Mouse (Mus musculus): ENCODE measurements around the gene Ntmt1. TPM values are rescaled to one million over a fixed set of nuclear protein-coding genes. Genes with fewer than 3 reads are reported as not detected.
A peak's percentile ranks its signal among the peaks of the same experiment; 100 is the strongest.

The Ntmt1 gene
- polyA plus RNA-seq, 1 experiment: 71.2 TPM

DNA sequence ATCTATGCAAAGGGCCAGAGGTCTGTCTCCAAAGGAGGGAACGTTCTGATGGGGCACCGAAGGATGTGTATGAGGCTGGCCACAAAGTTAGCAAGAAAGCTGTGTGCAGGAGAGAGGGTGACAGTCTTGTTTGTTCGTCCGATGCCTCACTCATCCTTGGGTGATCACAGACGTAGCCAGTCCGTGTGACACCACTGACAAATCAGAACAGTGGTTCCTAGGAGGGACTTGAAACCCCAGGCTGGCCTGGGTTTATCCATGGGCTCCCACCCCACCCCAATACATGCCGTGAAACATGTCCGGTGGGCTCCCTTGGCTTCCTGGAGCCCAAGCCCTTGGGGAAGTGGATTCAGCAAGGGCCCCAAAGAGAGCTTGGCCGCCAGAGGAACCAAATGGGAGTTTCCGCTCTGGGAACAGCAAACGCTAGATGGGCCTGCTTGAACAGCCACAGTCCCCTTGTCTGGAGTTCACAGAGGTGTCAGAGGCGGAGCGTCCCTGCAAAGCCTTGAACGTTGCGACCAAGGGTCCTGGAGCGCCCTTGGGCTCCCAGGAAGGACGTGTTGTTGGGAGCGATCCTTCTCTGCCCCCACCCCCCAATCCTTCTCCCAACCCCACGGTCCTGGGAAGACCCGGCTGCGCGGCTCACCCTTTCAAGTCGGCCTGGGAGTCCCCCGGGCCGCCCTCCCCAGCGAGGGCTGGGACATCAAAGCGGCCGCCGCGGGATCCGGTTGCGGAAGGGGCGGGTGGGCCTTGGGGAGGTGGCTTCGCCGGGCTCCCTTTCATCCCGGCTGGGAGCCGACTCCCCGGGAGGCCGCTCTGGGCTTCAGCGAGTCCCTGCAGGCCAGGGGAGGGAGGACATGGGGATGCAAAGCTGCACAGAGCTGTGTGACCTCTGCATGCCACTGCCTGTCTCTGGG lies 23.3 kb upstream of the Ntmt1 start:
- Histone ChIP-seq H3K4me2 (ENCODE audit: low read depth) (peak overlapping the region; percentile 56), H3K79me2 (ENCODE audit: control insufficient read depth, insufficient read depth) (no peaks in the 10 kb centered on the region), H3K4me3 (no peak overlapping the region), H3K36me3 (ENCODE audit: control insufficient read depth, insufficient read depth) (no peaks in the 10 kb centered on the region), H3ac (ENCODE audit: control insufficient read depth, insufficient read length) (no peak overlapping the region), H3K27me3 (ENCODE audit: control insufficient read depth, insufficient read depth, insufficient read length) (no peaks in the 10 kb centered on the region)
- no peak for TF ChIP-seq MYOD1 (IDR thresholded peaks at IDR 0.05; ENCODE audit: control insufficient read depth in 1 of 3, insufficient read length in 2 of 3, low read depth in 2 of 3)
- TF ChIP-seq POLR2A (IDR thresholded peaks at IDR 0.05; ENCODE audit: insufficient read length, low read depth): no peak
- no peak for TF ChIP-seq MYOG (IDR thresholded peaks at IDR 0.05; ENCODE audit: control insufficient read depth in 1 of 3, insufficient read depth in 1 of 3, insufficient read length in 2 of 3, low read depth in 2 of 3)
- no peak for TF ChIP-seq TCF12 (IDR thresholded peaks at IDR 0.05; ENCODE audit: insufficient read depth, poor library complexity, severe bottlenecking)
- no peak for TF ChIP-seq USF1 (IDR thresholded peaks at IDR 0.05; ENCODE audit: low read depth)
- TF ChIP-seq E2F4 (IDR thresholded peaks at IDR 0.05; ENCODE audit: insufficient read depth): no peak
- TF ChIP-seq MAX (IDR thresholded peaks at IDR 0.05; ENCODE audit: low read depth): no peak
- no peak for TF ChIP-seq REST (IDR thresholded peaks at IDR 0.05; ENCODE audit: insufficient read depth, insufficient read length)
- TF ChIP-seq CEBPB (IDR thresholded peaks at IDR 0.05; ENCODE audit: insufficient read depth, poor library complexity, severe bottlenecking): no peak
- TF ChIP-seq POLR2AphosphoS2 (IDR thresholded peaks at IDR 0.05; ENCODE audit: insufficient read length, low read depth): no peak
- TF ChIP-seq TCF3 (IDR thresholded peaks at IDR 0.05; ENCODE audit: insufficient read length, low read depth): no peak
- TF ChIP-seq SRF (IDR thresholded peaks at IDR 0.05; ENCODE audit: control insufficient read depth, insufficient read length, low read depth): no peak

DNA sequence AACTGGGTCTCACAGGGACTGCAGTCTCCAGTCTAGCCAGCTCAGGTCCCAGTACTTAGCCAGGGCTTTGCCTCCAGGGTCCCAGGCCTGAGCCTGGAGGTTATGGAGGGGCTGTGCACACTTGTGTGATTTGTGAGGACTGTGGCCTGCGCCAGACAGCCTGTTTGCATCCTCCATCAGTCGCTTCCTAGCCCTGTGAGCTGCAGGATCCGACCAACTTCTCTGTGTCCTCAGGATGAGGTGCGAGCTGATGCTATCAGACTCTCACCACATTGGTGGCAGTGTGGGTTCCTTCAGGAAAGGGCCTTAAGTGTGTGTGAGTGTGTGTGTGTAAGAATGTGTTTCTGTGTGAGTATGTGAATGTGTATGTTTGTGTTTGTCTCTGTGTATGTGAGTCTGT lies 20.2 kb upstream of the Ntmt1 start:
- no peaks in the 10 kb centered on the region for H3K79me2 ChIP-seq (ENCODE audit: control insufficient read depth, insufficient read depth)
- no peak overlapping the region for H3K4me3 ChIP-seq
- no peak overlapping the region for H3ac ChIP-seq (ENCODE audit: control insufficient read depth, insufficient read length)
- no peaks in the 10 kb centered on the region for H3K36me3 ChIP-seq (ENCODE audit: control insufficient read depth, insufficient read depth)
- H3K4me2 ChIP-seq (ENCODE audit: low read depth): no peak overlapping the region
- no peaks in the 10 kb centered on the region for H3K27me3 ChIP-seq (ENCODE audit: control insufficient read depth, insufficient read depth, insufficient read length)
- TF ChIP-seq USF1 (IDR thresholded peaks at IDR 0.05; ENCODE audit: low read depth): no peak
- TF ChIP-seq POLR2AphosphoS2 (IDR thresholded peaks at IDR 0.05; ENCODE audit: insufficient read length, low read depth): no peak
- TF ChIP-seq REST (IDR thresholded peaks at IDR 0.05; ENCODE audit: insufficient read depth, insufficient read length): no peak
- no peak for TF ChIP-seq E2F4 (IDR thresholded peaks at IDR 0.05; ENCODE audit: insufficient read depth)
- TF ChIP-seq SRF (IDR thresholded peaks at IDR 0.05; ENCODE audit: control insufficient read depth, insufficient read length, low read depth): no peak
- no peak for TF ChIP-seq MYOG (IDR thresholded peaks at IDR 0.05; ENCODE audit: control insufficient read depth in 1 of 3, insufficient read depth in 1 of 3, insufficient read length in 2 of 3, low read depth in 2 of 3)
- no peak for TF ChIP-seq MAX (IDR thresholded peaks at IDR 0.05; ENCODE audit: low read depth)

- no peaks in the 10 kb centered on the region for H3K79me2 ChIP-seq (ENCODE audit: control insufficient read depth, insufficient read depth)
- no peaks in the 10 kb centered on the region for H3K36me3 ChIP-seq (ENCODE audit: control insufficient read depth, insufficient read depth)
- no peak overlapping the region for H3K4me2 ChIP-seq (ENCODE audit: low read depth)
- no peaks in the 10 kb centered on the region for H3K27me3 ChIP-seq (ENCODE audit: control insufficient read depth, insufficient read depth, insufficient read length)
- H3ac ChIP-seq (ENCODE audit: control insufficient read depth, insufficient read length): no peak overlapping the region
- no peak for TF ChIP-seq MAX (IDR thresholded peaks at IDR 0.05; ENCODE audit: low read depth)
- no peak overlapping the region for H3K4me3 ChIP-seq
These were observed 15.6 kb upstream of the Ntmt1 start for GRCm38 (mm10) chr2:30792061-30792460.

DNA sequence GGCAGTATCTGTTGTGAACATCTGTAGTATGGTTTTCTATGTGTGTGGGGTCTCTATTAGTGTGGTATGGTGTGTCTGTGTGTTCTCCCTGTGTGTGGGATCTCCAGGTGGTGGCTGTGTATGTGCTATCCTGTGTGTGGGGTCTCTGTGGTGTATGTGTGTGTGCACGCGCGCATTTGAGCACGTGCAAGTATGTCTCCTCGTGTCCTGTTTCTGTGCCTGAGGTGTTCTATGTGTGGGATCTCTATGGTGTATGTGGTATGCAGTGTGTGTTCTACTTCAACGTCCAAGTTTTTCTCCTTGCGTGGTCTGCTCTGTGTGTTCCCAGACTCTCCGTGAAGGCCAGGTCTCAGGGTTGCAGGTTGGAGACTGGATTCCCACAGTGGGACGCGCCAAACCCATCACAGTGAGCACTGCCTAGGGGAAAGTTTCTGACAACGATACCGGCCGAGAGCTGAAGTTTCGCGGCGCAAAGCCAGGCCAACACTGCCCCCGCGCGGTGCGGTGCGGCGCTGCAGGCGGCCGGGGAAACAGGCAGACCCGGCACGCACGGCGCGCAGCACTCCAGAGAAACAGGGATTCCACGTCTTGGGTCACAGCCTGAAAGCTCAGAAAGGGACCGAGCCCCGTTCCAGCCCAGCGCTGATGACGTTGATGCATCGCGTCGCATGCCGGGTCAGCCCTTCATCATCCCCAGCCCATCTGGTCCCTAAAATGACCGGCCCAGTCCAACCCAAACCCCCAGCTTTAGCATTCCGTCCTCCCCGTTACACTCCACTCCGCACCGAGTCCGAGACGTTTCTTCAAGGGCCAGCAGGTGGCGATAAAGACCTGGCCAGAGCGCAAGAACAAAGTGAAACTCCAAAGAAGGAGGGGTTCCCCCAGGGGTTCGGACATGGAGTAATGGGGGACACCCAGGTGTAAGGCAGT lies 13.2 kb upstream of the Ntmt1 start:
- TF ChIP-seq E2F4 (IDR thresholded peaks at IDR 0.05; ENCODE audit: insufficient read depth): no peak
- peak; percentile 7 for TF ChIP-seq SRF (IDR thresholded peaks at IDR 0.05; ENCODE audit: control insufficient read depth, insufficient read length, low read depth)
- TF ChIP-seq MAX (IDR thresholded peaks at IDR 0.05; ENCODE audit: low read depth): no peak
- TF ChIP-seq CEBPB (IDR thresholded peaks at IDR 0.05; ENCODE audit: insufficient read depth, poor library complexity, severe bottlenecking): no peak
- peak in 1 of 3 experiments; percentile 45 for TF ChIP-seq MYOD1 (IDR thresholded peaks at IDR 0.05; ENCODE audit: control insufficient read depth in 1 of 3, insufficient read length in 2 of 3, low read depth in 2 of 3)
- peak; percentile 19 for TF ChIP-seq POLR2A (IDR thresholded peaks at IDR 0.05; ENCODE audit: insufficient read length, low read depth)
- TF ChIP-seq REST (IDR thresholded peaks at IDR 0.05; ENCODE audit: insufficient read depth, insufficient read length): no peak
- no peak for TF ChIP-seq USF1 (IDR thresholded peaks at IDR 0.05; ENCODE audit: low read depth)
- peak; percentile 34 for TF ChIP-seq POLR2AphosphoS2 (IDR thresholded peaks at IDR 0.05; ENCODE audit: insufficient read length, low read depth)
- peak in 1 of 3 experiments; percentile 53 for TF ChIP-seq MYOG (IDR thresholded peaks at IDR 0.05; ENCODE audit: control insufficient read depth in 1 of 3, insufficient read depth in 1 of 3, insufficient read length in 2 of 3, low read depth in 2 of 3)
- no peak for TF ChIP-seq TCF12 (IDR thresholded peaks at IDR 0.05; ENCODE audit: insufficient read depth, poor library complexity, severe bottlenecking)
- TF ChIP-seq TCF3 (IDR thresholded peaks at IDR 0.05; ENCODE audit: insufficient read length, low read depth): no peak
- H3K4me3 ChIP-seq: peak overlapping the region; percentile 22
- no peaks in the 10 kb centered on the region for H3K27me3 ChIP-seq (ENCODE audit: control insufficient read depth, insufficient read depth, insufficient read length)
- peak overlapping the region; percentile 98 for H3K4me2 ChIP-seq (ENCODE audit: low read depth)
- no peaks in the 10 kb centered on the region for H3K36me3 ChIP-seq (ENCODE audit: control insufficient read depth, insufficient read depth)
- no peaks in the 10 kb centered on the region for H3K79me2 ChIP-seq (ENCODE audit: control insufficient read depth, insufficient read depth)
- H3ac ChIP-seq (ENCODE audit: control insufficient read depth, insufficient read length): peak overlapping the region; percentile 16
